Mouse (Mus musculus) testis, adult 2 months (tissue): ENCODE data around the gene Ccdc13. TPM values are rescaled to one million over a fixed set of nuclear protein-coding genes. Genes with fewer than 3 reads are reported as not detected.
A peak's percentile ranks its signal among the peaks of the same experiment; 100 is the strongest.

ENCODE experiments used
- H3K27ac ChIP-seq: fragments of 200-500 bp; 2 replicates; pipeline ENCODE4 v1.5.1; 2012; ENCODE audit warnings: low read depth, low read length; ENCODE audit not compliant: control insufficient read depth, insufficient read depth
- H3K27me3 ChIP-seq: fragments of 200-500 bp; 2 replicates; pipeline ENCODE4 v1.6.1; 2012; ENCODE audit warnings: mild to moderate bottlenecking, low read length, moderate library complexity; ENCODE audit not compliant: control insufficient read depth, insufficient read depth
- H3K36me3 ChIP-seq: fragments of 200-500 bp; 2 replicates; pipeline ENCODE4 v1.6.1; 2012; ENCODE audit warnings: mild to moderate bottlenecking, low read length; ENCODE audit not compliant: control insufficient read depth, insufficient read depth
- H3K4me1 ChIP-seq: fragments of 200-500 bp; 2 replicates; pipeline ENCODE4 v1.6.1; 2012; ENCODE audit warnings: low read length; ENCODE audit not compliant: control insufficient read depth, insufficient read depth
- H3K4me3 ChIP-seq: fragments of 200-500 bp; 2 replicates; pipeline ENCODE4 v1.5.1; 2012; ENCODE audit warnings: low read depth, mild to moderate bottlenecking, low read length, moderate library complexity, mixed read lengths; ENCODE audit not compliant: control insufficient read depth
- CTCF ChIP-seq: fragments of 200-500 bp; IDR thresholded peaks from 2 replicates; pipeline ENCODE4 v1.5.1; 2012; ENCODE audit warnings: low read depth, mild to moderate bottlenecking, inconsistent platforms, low read length, moderate library complexity; ENCODE audit not compliant: control insufficient read depth, insufficient read depth, insufficient replicate concordance
- POLR2A ChIP-seq: fragments of 200-500 bp; IDR thresholded peaks from 2 replicates; pipeline ENCODE4 v1.6.1; 2012; ENCODE audit warnings: low read depth, mild to moderate bottlenecking, inconsistent platforms, low read length, moderate library complexity; ENCODE audit not compliant: control insufficient read depth
- polyA plus RNA-seq: library from polyadenylated mRNA; depleted of rRNA; stranded (reverse); fragments of >200 nt; gene quantifications from 2 replicates; pipeline ENCODE4 v1.2.3, GENCODE M21; 2012

The Ccdc13 gene
- polyA plus RNA-seq, 1 experiment: 109 TPM

DNA sequence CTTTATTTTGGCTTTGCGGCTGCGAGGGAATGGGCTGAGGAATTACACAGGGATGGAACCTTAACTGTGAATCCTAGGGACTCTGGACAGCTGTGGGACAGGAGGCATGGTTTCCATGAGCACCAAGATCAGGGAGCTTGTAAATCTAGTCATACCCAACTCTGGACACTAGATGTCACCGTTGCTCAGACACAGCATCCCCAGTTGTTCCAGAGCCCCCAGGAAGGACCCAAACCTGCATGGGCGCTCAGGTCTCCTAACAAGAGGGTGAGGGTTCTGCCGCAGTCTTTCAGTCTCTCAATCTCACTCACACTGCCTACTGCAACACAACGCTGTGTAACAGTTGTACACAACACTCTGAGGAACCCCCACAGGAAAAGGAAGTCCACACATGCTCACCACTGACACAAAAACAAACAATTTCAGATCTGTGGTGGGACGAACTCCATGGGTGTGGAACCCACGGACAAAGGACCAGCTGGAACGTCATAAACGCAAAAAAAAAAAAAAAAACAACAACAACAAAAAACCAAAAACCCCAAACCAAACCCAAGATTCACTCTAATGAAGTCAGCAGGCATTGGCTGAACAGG lies 7.4 kb upstream of the Ccdc13 start:
- TF ChIP-seq POLR2A: no peak
- no peak; the same call in 1 of the 2 replicates for TF ChIP-seq CTCF
- Histone ChIP-seq H3K36me3 (no peaks in the 10 kb centered on the region; the same call in 1 of the 2 replicates), H3K4me3 (no peak overlapping the region), H3K27ac (no peak overlapping the region), H3K4me1 (peaks cover 3% of the 10 kb centered on the region; the same call in 1 of the 2 replicates), H3K27me3 (no peaks in the 10 kb centered on the region)

DNA sequence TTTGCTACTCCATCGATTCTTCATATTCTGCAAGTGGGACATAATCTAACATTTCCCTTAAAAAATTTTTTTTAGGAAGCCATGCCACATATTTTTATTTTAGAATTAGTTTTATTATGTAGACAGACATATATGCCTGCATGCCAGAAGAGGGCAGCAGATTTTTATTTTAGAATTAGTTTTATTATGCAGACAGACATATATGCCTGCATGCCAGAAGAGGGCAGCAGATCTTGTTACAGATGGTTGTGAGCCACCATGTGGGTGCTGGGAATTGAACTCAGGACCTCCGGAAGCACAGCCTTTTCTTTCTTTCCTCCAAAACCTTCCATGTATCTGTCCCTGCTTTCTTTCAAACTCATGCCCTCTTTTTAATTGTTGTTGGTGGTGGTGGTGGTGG lies 3.7 kb upstream of the Ccdc13 start:
- no peak overlapping the region for H3K4me3 ChIP-seq
- TF ChIP-seq CTCF (no peak), POLR2A (no peak)
- no peak overlapping the region for H3K27ac ChIP-seq
- peaks cover 8% of the 10 kb centered on the region for H3K4me1 ChIP-seq
- no peaks in the 10 kb centered on the region for H3K27me3 ChIP-seq
- H3K36me3 ChIP-seq: no peaks in the 10 kb centered on the region; the same call in 1 of the 2 replicates

- H3K4me3 ChIP-seq: peak overlapping the region; percentile 96
- H3K27ac ChIP-seq: no peak overlapping the region
- TF ChIP-seq POLR2A: no peak
- TF ChIP-seq CTCF: no peak
- H3K36me3 ChIP-seq: no peaks in the 10 kb centered on the region; the same call in 1 of the 2 replicates
- H3K4me1 ChIP-seq: peaks cover 10% of the 10 kb centered on the region
- no peaks in the 10 kb centered on the region for H3K27me3 ChIP-seq
Observed at GRCm38 (mm10) chr9:121839622-121839965, 333 bp upstream of the Ccdc13 start.

- Histone ChIP-seq H3K4me3 (peak overlapping the region; percentile 61), H3K27me3 (no peaks in the 10 kb centered on the region), H3K27ac (no peak overlapping the region), H3K4me1 (peaks cover 10% of the 10 kb centered on the region), H3K36me3 (no peaks in the 10 kb centered on the region; the same call in 1 of the 2 replicates)
- no peak for TF ChIP-seq POLR2A
- TF ChIP-seq CTCF: no peak
Observed at GRCm38 (mm10) chr9:121838008-121838407, 1.3 kb downstream of the Ccdc13 start.

GRCm38 (mm10) chr9:121833825-121834224 lies 5.4 kb downstream of the Ccdc13 start:
- no peak overlapping the region for H3K4me3 ChIP-seq
- H3K4me1 ChIP-seq: peaks cover 5% of the 10 kb centered on the region
- no peaks in the 10 kb centered on the region; the same call in none of the 2 replicates for H3K36me3 ChIP-seq
- 0 out of 2 replicates have a peak, but pooled peaks have one; percentile 3 for TF ChIP-seq CTCF
- no peak for TF ChIP-seq POLR2A
- H3K27me3 ChIP-seq: no peaks in the 10 kb centered on the region
- no peak overlapping the region for H3K27ac ChIP-seq

DNA sequence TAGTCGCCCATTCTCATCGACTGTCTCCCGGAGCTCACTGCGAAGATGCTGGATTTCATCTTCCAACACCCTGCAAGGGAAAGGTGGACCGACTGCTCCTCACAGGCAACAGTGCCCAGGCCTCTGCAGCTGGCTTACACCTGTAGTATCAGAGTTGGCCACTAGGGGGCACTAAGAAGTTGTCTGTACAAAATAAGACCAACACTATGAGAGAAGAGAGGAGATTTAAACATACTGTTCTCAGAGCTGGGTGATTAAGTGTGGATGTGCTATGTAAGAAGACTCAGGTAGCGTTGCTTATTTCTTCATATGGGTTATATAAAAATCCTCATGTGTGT lies 8.3 kb downstream of the Ccdc13 start:
- Histone ChIP-seq H3K36me3 (no peaks in the 10 kb centered on the region; the same call in 1 of the 2 replicates), H3K27ac (no peak overlapping the region), H3K27me3 (no peaks in the 10 kb centered on the region), H3K4me3 (no peak overlapping the region), H3K4me1 (no peaks in the 10 kb centered on the region)
- TF ChIP-seq POLR2A (no peak), CTCF (peak; percentile 76; the same call in 1 of the 2 replicates)

GRCm38 (mm10) chr9:121830243-121830955 lies 8.9 kb downstream of the Ccdc13 start:
- no peak overlapping the region for H3K4me3 ChIP-seq
- no peak overlapping the region for H3K27ac ChIP-seq
- H3K4me1 ChIP-seq: no peaks in the 10 kb centered on the region
- no peaks in the 10 kb centered on the region for H3K27me3 ChIP-seq
- H3K36me3 ChIP-seq: no peaks in the 10 kb centered on the region; the same call in 1 of the 2 replicates
- peak; percentile 37; the same call in 1 of the 2 replicates for TF ChIP-seq CTCF
- no peak for TF ChIP-seq POLR2A
